Mouse (Mus musculus): Measurements from ENCODE around the gene Nmnat3. TPM values are rescaled to one million over a fixed set of nuclear protein-coding genes. Genes with fewer than 3 reads are reported as not detected.
A peak's percentile ranks its signal among the peaks of the same experiment; 100 is the strongest.

The Nmnat3 gene
- polyA plus RNA-seq, 1 experiment: 54.8 TPM

DNA sequence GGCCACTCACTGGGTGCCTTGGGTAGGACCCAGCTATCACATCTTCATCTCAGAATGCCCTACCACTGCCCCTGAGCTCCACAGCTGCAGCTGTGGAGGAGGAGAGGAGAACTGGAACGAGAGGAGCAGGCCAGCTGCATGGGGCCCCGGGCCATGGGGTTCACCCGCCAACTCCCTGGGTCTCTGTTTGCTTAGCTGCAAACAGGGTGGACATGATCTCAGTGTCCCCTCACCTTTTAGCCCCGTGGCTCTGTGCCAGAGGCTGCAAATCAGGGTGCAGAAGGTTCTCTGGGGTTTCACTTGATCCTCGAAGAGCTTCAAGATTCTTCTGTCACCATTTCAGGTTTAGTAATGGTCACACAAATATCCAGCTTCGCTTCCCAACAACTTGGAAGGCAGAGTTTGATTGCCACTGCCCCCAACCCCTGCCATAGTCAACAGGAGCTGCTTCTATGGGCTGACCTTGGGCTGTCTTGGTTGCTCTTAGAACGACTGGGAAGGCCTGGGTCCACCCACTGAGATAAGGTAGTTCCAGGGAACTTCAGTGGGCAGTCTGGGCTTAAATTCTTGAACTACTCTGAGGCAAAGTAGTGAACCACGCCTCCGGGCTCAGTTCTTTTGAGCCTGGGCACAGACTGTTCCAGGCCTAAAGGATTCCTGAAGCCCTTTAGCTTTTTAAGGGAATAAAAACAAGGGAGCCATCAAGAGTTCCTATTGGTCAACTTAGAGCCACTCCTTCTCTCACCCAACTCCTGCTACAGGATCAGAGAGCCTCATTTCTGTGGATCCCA, 158.3 kb downstream of the Nmnat3 start:
- no peak for TF ChIP-seq POLR2A (IDR thresholded peaks at IDR 0.05; ENCODE audit: control insufficient read depth, low read depth, low read length)
- TF ChIP-seq CTCF (IDR thresholded peaks at IDR 0.05; ENCODE audit: control insufficient read depth, insufficient read depth, insufficient replicate concordance, low read depth, low read length): no peak
- Histone ChIP-seq H3K27ac (ENCODE audit: control insufficient read depth, insufficient read depth, low read depth, low read length) (peak overlapping the region; percentile 95), H3K36me3 (ENCODE audit: control insufficient read depth, insufficient read depth, low read length) (no peaks in the 10 kb centered on the region), H3K27me3 (ENCODE audit: control insufficient read depth, insufficient read depth, low read length) (no peaks in the 10 kb centered on the region), H3K4me3 (ENCODE audit: control insufficient read depth, low read depth, low read length) (no peak overlapping the region), H3K4me1 (ENCODE audit: control insufficient read depth, insufficient read depth, low read length) (peaks cover 10% of the 10 kb centered on the region)

DNA sequence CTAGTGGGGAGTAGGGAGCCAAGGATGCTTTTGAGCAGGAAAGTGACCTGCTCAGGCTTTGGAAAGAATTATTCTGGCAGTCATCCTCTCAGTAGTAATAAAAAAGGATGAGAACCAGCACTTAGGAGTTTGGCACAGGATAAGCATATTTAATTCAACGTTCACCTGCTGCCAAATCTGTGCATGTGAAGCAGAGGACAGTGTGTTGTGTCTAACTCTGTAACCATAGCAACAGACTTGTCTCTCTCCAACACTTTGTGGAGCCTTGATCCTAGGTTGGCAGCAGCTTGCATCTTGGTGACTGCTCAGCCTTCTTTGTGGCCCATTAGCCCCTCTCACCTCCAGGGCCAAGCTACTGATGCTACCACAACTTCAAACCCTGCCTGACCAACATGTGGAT, 163.7 kb downstream of the Nmnat3 start:
- TF ChIP-seq CTCF (IDR thresholded peaks at IDR 0.05; ENCODE audit: control insufficient read depth, insufficient read depth, insufficient replicate concordance, low read depth, low read length) (no peak), POLR2A (IDR thresholded peaks at IDR 0.05; ENCODE audit: control insufficient read depth, low read depth, low read length) (no peak)
- H3K27me3 ChIP-seq (ENCODE audit: control insufficient read depth, insufficient read depth, low read length): no peaks in the 10 kb centered on the region
- no peak overlapping the region for H3K4me3 ChIP-seq (ENCODE audit: control insufficient read depth, low read depth, low read length)
- H3K27ac ChIP-seq (ENCODE audit: control insufficient read depth, insufficient read depth, low read depth, low read length): no peak overlapping the region
- H3K36me3 ChIP-seq (ENCODE audit: control insufficient read depth, insufficient read depth, low read length): no peaks in the 10 kb centered on the region
- no peaks in the 10 kb centered on the region for H3K4me1 ChIP-seq (ENCODE audit: control insufficient read depth, insufficient read depth, low read length)

DNA sequence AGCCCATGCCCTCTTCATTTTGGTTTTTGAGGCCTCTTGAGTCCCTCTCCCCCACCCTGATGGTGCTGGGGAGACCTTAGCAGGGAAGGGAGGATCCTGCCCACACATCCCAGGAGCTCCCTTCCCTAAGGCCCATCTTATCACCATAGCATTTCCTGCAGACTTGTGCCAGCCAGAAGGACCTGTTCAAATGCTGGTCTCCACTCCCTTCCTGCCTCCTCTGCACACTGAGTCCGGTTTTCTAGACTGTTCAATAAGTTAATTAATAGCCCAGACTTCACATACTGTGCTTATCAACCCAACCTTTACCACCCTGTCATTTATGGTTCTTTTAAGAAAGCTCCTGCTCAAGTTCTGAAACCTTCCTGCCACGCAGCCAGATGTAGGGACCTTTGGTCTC, 179.5 kb downstream of the Nmnat3 start:
- no peaks in the 10 kb centered on the region for H3K36me3 ChIP-seq (ENCODE audit: control insufficient read depth, insufficient read depth, low read length)
- TF ChIP-seq POLR2A (IDR thresholded peaks at IDR 0.05; ENCODE audit: control insufficient read depth, low read depth, low read length) (no peak), CTCF (IDR thresholded peaks at IDR 0.05; ENCODE audit: control insufficient read depth, insufficient read depth, insufficient replicate concordance, low read depth, low read length) (no peak)

More for the DNA sequence above, 179.5 kb downstream of the Nmnat3 start:
- H3K27ac ChIP-seq (ENCODE audit: control insufficient read depth, insufficient read depth, low read depth, low read length): no peak overlapping the region
- H3K4me3 ChIP-seq (ENCODE audit: control insufficient read depth, low read depth, low read length): no peak overlapping the region
- H3K4me1 ChIP-seq (ENCODE audit: control insufficient read depth, insufficient read depth, low read length): no peaks in the 10 kb centered on the region
- no peaks in the 10 kb centered on the region for H3K27me3 ChIP-seq (ENCODE audit: control insufficient read depth, insufficient read depth, low read length)

Other genes with a start within 250 kb of the Nmnat3 start
- 3.2 and 4.3 TPM in 2 replicates for gene Rbp1, start 135.5 kb downstream of the Nmnat3 start, polyA plus RNA-seq (2012; rRNA removed)
- gene Rbp2, start 198.7 kb downstream of the Nmnat3 start, polyA plus RNA-seq (2012; rRNA removed): 0.20 TPM in 1 of 2 replicates, not detected in the other

Data from testis, adult 2 months (tissue).